Mouse (Mus musculus): ENCODE data around the gene Rnf216. TPM values are rescaled to one million over a fixed set of nuclear protein-coding genes. Genes with fewer than 3 reads are reported as not detected.

Rnf216 gene
- total and polyA plus RNA-seq, 3 experiments: 15.5 to 30.7 (median 18.2) TPM

DNA sequence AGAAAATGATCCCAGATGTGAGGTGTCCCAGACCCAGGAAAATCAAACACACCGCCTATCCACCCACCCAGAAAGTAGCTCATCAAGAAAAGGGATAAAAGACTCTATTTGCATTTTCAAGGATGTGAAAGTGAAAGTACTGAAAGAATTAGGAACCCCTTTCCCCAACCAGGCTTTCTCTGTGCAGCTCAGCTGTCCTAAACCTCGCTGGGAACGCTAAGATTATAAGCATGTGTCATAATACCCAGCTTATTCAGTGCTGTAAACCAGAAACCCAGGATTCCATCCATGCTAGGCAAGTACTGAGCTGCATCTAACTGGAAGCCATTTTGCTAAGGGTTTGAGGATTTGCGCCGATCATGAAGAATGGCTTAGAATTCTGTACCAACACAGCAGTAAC, 62.5 kb downstream of the Rnf216 start:
- no peaks in the 10 kb centered on the region for H3K27me3 ChIP-seq (replicated peaks)
- no peak overlapping the region for H3K4me2 ChIP-seq (ENCODE audit: insufficient read depth, low read depth, poor library complexity, severe bottlenecking)
- H3K27ac ChIP-seq (ENCODE audit: insufficient read depth, low read depth): no peak overlapping the region
- no peak overlapping the region for H3K9ac ChIP-seq (ENCODE audit: insufficient read depth, low read depth)
- peaks cover 23 to 80% of the 10 kb centered on the region in 2 experiments for H3K36me3 ChIP-seq (replicated peaks in 1 of 2; ENCODE audit: control insufficient read depth in 1 of 2, insufficient read depth in 1 of 2, low read length in 1 of 2)
- H3K4me1 ChIP-seq (ENCODE audit: control insufficient read depth in 1 of 2, insufficient read depth in 2 of 2): peaks cover 11 to 58% of the 10 kb centered on the region in 2 experiments
- DNase-seq (ENCODE audit: extremely low read depth): no peak
- H3K79me2 ChIP-seq (replicated peaks; ENCODE audit: control insufficient read depth, extremely low read depth, insufficient read depth, poor library complexity, severe bottlenecking): no peaks in the 10 kb centered on the region; the same call in 1 of the 2 replicates
- dilution Hi-C loops (cut with MboI; ENCODE audit: extremely low pct_ligation_motif_present, extremely low pct_unique_long_range_greater_than_20kb, low sequenced_read_pairs): no loop called here
- no peak overlapping the region for H3K4me3 ChIP-seq (replicated peaks in 1 of 3; ENCODE audit: low read depth in 2 of 3, low read length in 2 of 3, poor library complexity in 1 of 3)
- H3K9me3 ChIP-seq (replicated peaks; ENCODE audit: low read length): peaks cover 2% of the 10 kb centered on the region
- no peak for TF ChIP-seq BHLHE40 (IDR thresholded peaks at IDR 0.05; ENCODE audit: low read depth, low read length)
- TF ChIP-seq EP300 (IDR thresholded peaks at IDR 0.05; ENCODE audit: low read length): no peak
- no peak for TF ChIP-seq IRF4 (IDR thresholded peaks at IDR 0.05; ENCODE audit: low read depth, low read length)
- TF ChIP-seq NELFE (IDR thresholded peaks at IDR 0.05; ENCODE audit: low read depth, low read length): no peak
- no peak for TF ChIP-seq POLR2A (IDR thresholded peaks at IDR 0.05; ENCODE audit: low read depth, low read length)
- no peak for TF ChIP-seq JUN (IDR thresholded peaks at IDR 0.05; ENCODE audit: insufficient read depth, low read depth, low read length)
- TF ChIP-seq SMC3 (IDR thresholded peaks at IDR 0.05; ENCODE audit: low read depth, low read length): no peak
- no peak for TF ChIP-seq POLR2AphosphoS2 (IDR thresholded peaks at IDR 0.05; ENCODE audit: low read depth, low read length)
- TF ChIP-seq RCOR1 (conservative IDR thresholded peaks at IDR 0.05; ENCODE audit: low read depth, low read length): no peak
- in situ Hi-C loops (cut with MboI; ENCODE audit: low pct_ligation_motif_present, low pct_unique_long_range_greater_than_20kb, low sequenced_read_pairs): no loop called here

DNA sequence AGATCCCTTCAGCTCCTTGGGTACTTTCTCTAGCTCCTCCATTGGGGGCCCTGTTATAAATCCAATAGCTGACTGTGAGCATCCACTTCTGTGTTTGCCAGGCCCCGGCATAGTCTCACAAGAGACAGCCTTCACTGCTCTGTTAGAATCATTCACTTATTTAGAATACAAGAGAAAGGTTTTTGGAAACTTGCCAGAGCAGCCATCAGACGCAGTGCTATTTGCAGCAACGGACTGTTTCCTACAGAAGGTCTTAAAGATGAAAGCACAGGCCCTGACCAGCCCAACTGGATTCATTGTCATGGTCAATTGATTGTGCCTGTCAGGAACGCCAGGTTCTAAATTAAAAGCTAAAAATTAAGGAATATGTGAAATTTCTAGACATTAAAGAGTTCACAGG, 63.0 kb downstream of the Rnf216 start:
- no peaks in the 10 kb centered on the region; the same call in 1 of the 2 replicates for H3K79me2 ChIP-seq (replicated peaks; ENCODE audit: control insufficient read depth, extremely low read depth, insufficient read depth, poor library complexity, severe bottlenecking)
- H3K27me3 ChIP-seq (replicated peaks): no peaks in the 10 kb centered on the region
- DNase-seq (ENCODE audit: extremely low read depth): no peak
- H3K4me3 ChIP-seq (replicated peaks in 1 of 3; ENCODE audit: low read depth in 2 of 3, low read length in 2 of 3, poor library complexity in 1 of 3): no peak overlapping the region
- peaks cover 27 to 85% of the 10 kb centered on the region in 2 experiments for H3K36me3 ChIP-seq (replicated peaks in 1 of 2; ENCODE audit: control insufficient read depth in 1 of 2, insufficient read depth in 1 of 2, low read length in 1 of 2)
- no peak overlapping the region for H3K4me2 ChIP-seq (ENCODE audit: insufficient read depth, low read depth, poor library complexity, severe bottlenecking)
- peaks cover 2% of the 10 kb centered on the region for H3K9me3 ChIP-seq (replicated peaks; ENCODE audit: low read length)
- H3K27ac ChIP-seq (ENCODE audit: insufficient read depth, low read depth): no peak overlapping the region
- in situ Hi-C loops (cut with MboI; ENCODE audit: low pct_ligation_motif_present, low pct_unique_long_range_greater_than_20kb, low sequenced_read_pairs) (no loop called here), dilution Hi-C loops (cut with MboI; ENCODE audit: extremely low pct_ligation_motif_present, extremely low pct_unique_long_range_greater_than_20kb, low sequenced_read_pairs) (no loop called here)
- H3K9ac ChIP-seq (ENCODE audit: insufficient read depth, low read depth): no peak overlapping the region
- TF ChIP-seq ELF1 (IDR thresholded peaks at IDR 0.05; ENCODE audit: low read depth, low read length) (no peak), PAX5 (IDR thresholded peaks at IDR 0.05; ENCODE audit: low read length) (no peak), CTCF (conservative IDR thresholded peaks at IDR 0.05 in 1 of 2, IDR thresholded peaks at IDR 0.05 in 1 of 2; ENCODE audit: low read depth in 2 of 2, low read length in 2 of 2) (no peak)
- H3K4me1 ChIP-seq (ENCODE audit: control insufficient read depth in 1 of 2, insufficient read depth in 2 of 2): peaks cover 7 to 55% of the 10 kb centered on the region in 2 experiments

- H3K27ac ChIP-seq (ENCODE audit: insufficient read depth, low read depth): no peak overlapping the region
- H3K4me2 ChIP-seq (ENCODE audit: insufficient read depth, low read depth, poor library complexity, severe bottlenecking): no peak overlapping the region
- H3K9me3 ChIP-seq (replicated peaks; ENCODE audit: low read length): peaks cover 2% of the 10 kb centered on the region
- H3K4me1 ChIP-seq (ENCODE audit: control insufficient read depth in 1 of 2, insufficient read depth in 2 of 2): peaks cover 4 to 48% of the 10 kb centered on the region in 2 experiments
- TF ChIP-seq MYC (IDR thresholded peaks at IDR 0.05; ENCODE audit: low read depth, low read length) (no peak), IRF4 (IDR thresholded peaks at IDR 0.05; ENCODE audit: low read depth, low read length) (no peak), GABPA (IDR thresholded peaks at IDR 0.05; ENCODE audit: insufficient replicate concordance, low read depth, low read length) (no peak), RCOR1 (conservative IDR thresholded peaks at IDR 0.05; ENCODE audit: low read depth, low read length) (no peak), HCFC1 (IDR thresholded peaks at IDR 0.05; ENCODE audit: low read depth, low read length) (no peak)
- H3K27me3 ChIP-seq (replicated peaks): no peaks in the 10 kb centered on the region
- no peak overlapping the region for H3K4me3 ChIP-seq (replicated peaks in 1 of 3; ENCODE audit: low read depth in 2 of 3, low read length in 2 of 3, poor library complexity in 1 of 3)
- DNase-seq (ENCODE audit: extremely low read depth): no peak
- peaks cover 30 to 86% of the 10 kb centered on the region in 2 experiments for H3K36me3 ChIP-seq (replicated peaks in 1 of 2; ENCODE audit: control insufficient read depth in 1 of 2, insufficient read depth in 1 of 2, low read length in 1 of 2)
- H3K79me2 ChIP-seq (replicated peaks; ENCODE audit: control insufficient read depth, extremely low read depth, insufficient read depth, poor library complexity, severe bottlenecking): no peaks in the 10 kb centered on the region
- in situ Hi-C loops (cut with MboI; ENCODE audit: low pct_ligation_motif_present, low pct_unique_long_range_greater_than_20kb, low sequenced_read_pairs): no loop called here
- H3K9ac ChIP-seq (ENCODE audit: insufficient read depth, low read depth): no peak overlapping the region
- dilution Hi-C loops (cut with MboI; ENCODE audit: extremely low pct_ligation_motif_present, extremely low pct_unique_long_range_greater_than_20kb, low sequenced_read_pairs): no loop called here
These were observed 63.8 kb downstream of the Rnf216 start for GRCm38 (mm10) chr5:143049013-143049385.

Data from CH12.LX (cell line).